In the genomic region with DNA sequence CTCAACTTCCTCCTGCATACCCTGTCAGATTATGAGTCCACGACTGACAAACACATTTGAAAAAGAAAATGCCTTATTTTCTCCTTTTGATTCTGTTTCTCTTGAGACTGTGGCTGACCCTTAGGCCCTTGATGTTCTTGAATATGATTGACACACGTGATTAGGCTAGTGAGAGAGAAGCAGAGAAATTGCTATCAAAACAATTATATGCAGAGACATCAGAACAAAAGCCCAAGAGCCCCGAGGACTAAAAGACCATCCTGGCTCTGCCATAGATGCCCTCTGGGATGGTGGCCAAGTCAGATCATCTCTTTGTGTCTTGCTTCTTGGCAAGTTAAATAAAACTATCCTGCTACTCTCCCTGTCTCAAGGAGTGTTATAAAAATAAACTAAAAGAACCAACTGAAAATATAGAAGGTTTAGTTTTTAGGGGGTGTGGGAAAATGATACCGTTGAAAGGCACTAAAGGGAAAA, we compare ENCODE assay signal across 8 mouse cellular contexts. TPM values are rescaled to one million over a fixed set of nuclear protein-coding genes. Genes with fewer than 3 reads are reported as not detected.
DNase-seq lines count a peak whose midpoint lies in the region; ATAC-seq and TF ChIP-seq lines count a peak whose summit lies in the region.

No protein-coding gene starts in this region.

- H3K4me1 ChIP-seq in heart, adult 2 months (ENCODE audit: control insufficient read depth, insufficient read depth, low read length) = no peaks in the 10 kb centered on the region
- peaks cover 4 to 7% of the 10 kb centered on the region in 2 experiments; a peak in 3 of 4 replicates for H3K4me1 ChIP-seq in MEL (ENCODE audit: control insufficient read depth in 1 of 2, insufficient read depth in 2 of 2, low read length in 2 of 2)
- peaks cover 6% of the 10 kb centered on the region for H3K4me1 ChIP-seq in liver, embryonic 16.5 days (ENCODE audit: control insufficient read depth, low read depth, low read length)
- H3K4me1 ChIP-seq in thymus, adult 2 months (replicated peaks; ENCODE audit: control insufficient read depth, insufficient read depth, low read length) = 0 out of 2 replicates have a peak, but pooled peaks cover 4% of the 10 kb centered on the region

- no peak for DNase-seq in heart, adult 2 months
- no peak for DNase-seq in heart, postnatal 25 days (ENCODE audit: low spot score)
- no peak for DNase-seq in MEL (ENCODE audit: low read depth, low spot score)
- peak; percentile 11 for DNase-seq in heart, postnatal 4 days
- no peak for DNase-seq in layer of hippocampus, adult 9-11 months
- DNase-seq in thymus, adult 2 months = no peak
- DNase-seq in thymus, postnatal 10 days (ENCODE audit: low spot score in 2 of 2) = no peak

- H3K27ac ChIP-seq in heart, adult 2 months = peak overlapping the region; percentile 96
- peak overlapping the region; percentile 79 for H3K27ac ChIP-seq in MEL (ENCODE audit: control insufficient read depth, low read depth, low read length)
- H3K27ac ChIP-seq in liver, embryonic 16.5 days (ENCODE audit: low read length) = no peak overlapping the region
- no peak overlapping the region for H3K27ac ChIP-seq in thymus, adult 2 months (ENCODE audit: control insufficient read depth, insufficient read depth, low read length)

- no peaks in the 10 kb centered on the region for H3K9me3 ChIP-seq in MEL (replicated peaks; ENCODE audit: insufficient read depth, low read length)
- H3K9me3 ChIP-seq in liver, embryonic 16.5 days (replicated peaks; ENCODE audit: control insufficient read depth, low read length) = no peaks in the 10 kb centered on the region

- no peak overlapping the region; the same call in 1 of the 2 replicates for H3K9ac ChIP-seq in heart, adult 2 months (ENCODE audit: low read depth, low read length)
- peak overlapping the region; percentile 89 for H3K9ac ChIP-seq in MEL (ENCODE audit: control insufficient read depth, low read depth, low read length, poor library complexity, severe bottlenecking)
- H3K9ac ChIP-seq in liver, embryonic 16.5 days (ENCODE audit: low read depth, low read length) = peak overlapping the region; percentile 80

- no peak for TF ChIP-seq EP300 in heart, adult 2 months (IDR thresholded peaks at IDR 0.05; ENCODE audit: insufficient read depth, low read depth, low read length)
- no peak for TF ChIP-seq EP300 in MEL (IDR thresholded peaks at IDR 0.05; ENCODE audit: low read depth in 1 of 2, low read length in 2 of 2)

- no peak for TF ChIP-seq CTCF in heart, adult 2 months (IDR thresholded peaks at IDR 0.05)
- TF ChIP-seq CTCF in MEL (IDR thresholded peaks at IDR 0.05 in 2 of 3, conservative IDR thresholded peaks at IDR 0.05 in 1 of 3; ENCODE audit: control insufficient read depth in 1 of 3, insufficient read depth in 1 of 3, low read depth in 2 of 3, low read length in 3 of 3, poor library complexity in 1 of 3, severe bottlenecking in 1 of 3) = no peak
- no peak for TF ChIP-seq CTCF in thymus, adult 2 months (IDR thresholded peaks at IDR 0.05; ENCODE audit: borderline replicate concordance, control insufficient read depth, extremely low read depth, insufficient read depth, low read length, poor library complexity)

- no peak for ATAC-seq in liver, embryonic 16.5 days (ENCODE audit: low read depth)

- H3K4me3 ChIP-seq in heart, adult 2 months = peak overlapping the region; percentile 66
- H3K4me3 ChIP-seq in MEL (ENCODE audit: control insufficient read depth in 1 of 2, insufficient read depth in 1 of 2, low read depth in 2 of 2, low read length in 2 of 2) = peak overlapping the region; percentile 57 to 83
- peak overlapping the region; percentile 71 for H3K4me3 ChIP-seq in liver, embryonic 16.5 days (ENCODE audit: low read depth, low read length)
- H3K4me3 ChIP-seq in thymus, adult 2 months (ENCODE audit: control insufficient read depth, insufficient read depth, low read length) = no peak overlapping the region; the same call in 1 of the 2 replicates

- 35% methylated on average over 4 of the region's 4 CpGs for WGBS in heart, adult 2 months
- 44% methylated on average over 4 of the region's 4 CpGs for WGBS in liver, embryonic 16.5 days (ENCODE audit: insufficient replicate concordance)
- 41% methylated on average over 4 of the region's 4 CpGs for WGBS in thymus, adult 2 months

- TF ChIP-seq RAD21 in MEL (IDR thresholded peaks at IDR 0.05; ENCODE audit: low read depth, low read length) = no peak

- H3K79me2 ChIP-seq in heart, adult 2 months (replicated peaks; ENCODE audit: control insufficient read depth, insufficient read depth, low read length) = no peaks in the 10 kb centered on the region
- H3K79me2 ChIP-seq in MEL (ENCODE audit: control insufficient read depth, insufficient read depth, low read length, poor library complexity) = peaks cover 6% of the 10 kb centered on the region; the same call in 1 of the 2 replicates

- no peak for TF ChIP-seq POLR2A in heart, adult 2 months (IDR thresholded peaks at IDR 0.05; ENCODE audit: insufficient read depth, low read depth, low read length)
- no peak for TF ChIP-seq POLR2A in MEL (IDR thresholded peaks at IDR 0.05; ENCODE audit: control insufficient read depth in 1 of 2, insufficient read depth in 1 of 2, low read depth in 1 of 2, low read length in 2 of 2, poor library complexity in 1 of 2)
- TF ChIP-seq POLR2A in thymus, adult 2 months (IDR thresholded peaks at IDR 0.05; ENCODE audit: control insufficient read depth, extremely low read depth, insufficient read depth, low read length, poor library complexity) = no peak

- intact Hi-C loops in heart, adult 2 months (cut with DNase I) = loop anchor here (1.0 to 2.0 kb wide), 3 partner anchors 23 to 57 kb away; partner anchors contain the start of gene Tcf12
- intact Hi-C loops in heart, postnatal 25 days (cut with DNase I) = loop anchor here (1.0 to 2.0 kb wide), 3 partner anchors 23 to 58 kb away; partner anchors contain the start of gene Tcf12

- H3K27me3 ChIP-seq in heart, adult 2 months (ENCODE audit: control insufficient read depth, insufficient read depth, low read length) = no peaks in the 10 kb centered on the region
- H3K27me3 ChIP-seq in MEL (ENCODE audit: control insufficient read depth in 1 of 2, insufficient read depth in 2 of 2, low read length in 2 of 2) = no peaks in the 10 kb centered on the region
- H3K27me3 ChIP-seq in liver, embryonic 16.5 days (ENCODE audit: control insufficient read depth, insufficient read depth, low read depth, low read length) = no peaks in the 10 kb centered on the region
- no peaks in the 10 kb centered on the region for H3K27me3 ChIP-seq in thymus, adult 2 months (ENCODE audit: control insufficient read depth, insufficient read depth, low read length)

- H3K36me3 ChIP-seq in heart, adult 2 months (ENCODE audit: control insufficient read depth, insufficient read depth, low read length) = no peaks in the 10 kb centered on the region
- H3K36me3 ChIP-seq in MEL (ENCODE audit: control insufficient read depth in 1 of 2, insufficient read depth in 2 of 2, low read length in 2 of 2) = peaks cover 0 to 9% of the 10 kb centered on the region in 2 experiments; a peak in 2 of 4 replicates
- no peaks in the 10 kb centered on the region for H3K36me3 ChIP-seq in liver, embryonic 16.5 days (ENCODE audit: control insufficient read depth, insufficient read depth)
- no peaks in the 10 kb centered on the region for H3K36me3 ChIP-seq in thymus, adult 2 months (ENCODE audit: control insufficient read depth, insufficient read depth, low read length)

- H3K4me2 ChIP-seq in liver, embryonic 16.5 days (ENCODE audit: low read depth, low read length) = peak overlapping the region; percentile 85

TF ChIP-seq in MEL, 35 proteins besides CTCF, POLR2A, EP300 and RAD21:
- TF ChIP-seq USF1 (IDR thresholded peaks at IDR 0.05; ENCODE audit: low read depth, low read length) = peak; percentile 49
- TF ChIP-seq JUND (IDR thresholded peaks at IDR 0.05; ENCODE audit: low read depth, low read length) = no peak

RNA-seq across cellular contexts. Expression of gene Tcf12, which starts 22.1 kb away (rescaled TPM):
- 10 to 100 TPM; 29.7 to 33.9 TPM for total RNA-seq in heart, adult 2 months (2021)
- polyA plus RNA-seq in heart, adult 2 months (2012; rRNA removed) = 38.0 and 62.8 TPM in 2 replicates
- total RNA-seq in heart, postnatal 25 days (2021) = 10 to 100 TPM; 30.5 to 38.1 TPM
- 28.7 and 29.3 TPM in 2 replicates for total RNA-seq in MEL (2012; rRNA removed)
- polyA plus RNA-seq in MEL (2012; ENCODE audit: insufficient read depth in 1 of 2, insufficient read length in 2 of 2, low read depth in 1 of 2, low replicate concordance in 2 of 2, missing spikeins in 1 of 2) = 10 to 100 TPM; 39.6 to 70.5 TPM
- total RNA-seq in heart, postnatal 4 days (2021) = 10 to 100 TPM; 77.3 to 81.9 TPM
- 8.2 and 8.6 TPM in 2 replicates for polyA plus RNA-seq in liver, embryonic 16.5 days (2015; fragmentation: Nextera tagmentation; extraction: Ambion mirVana)
- polyA plus RNA-seq in thymus, adult 2 months (2012; rRNA removed) = 401 and 416 TPM in 2 replicates

Comparison
In these comparisons a context has a peak if more than half of its experiments do, and no peak if none do; other contexts are left out.
1. H3K27ac ChIP-seq: peak in heart, adult 2 months (single experiment) and MEL (single experiment); none in liver, embryonic 16.5 days (single experiment) and thymus, adult 2 months (single experiment).